Mouse (Mus musculus): Measurements from ENCODE around the gene Rbms1.

The Rbms1 gene

DNA sequence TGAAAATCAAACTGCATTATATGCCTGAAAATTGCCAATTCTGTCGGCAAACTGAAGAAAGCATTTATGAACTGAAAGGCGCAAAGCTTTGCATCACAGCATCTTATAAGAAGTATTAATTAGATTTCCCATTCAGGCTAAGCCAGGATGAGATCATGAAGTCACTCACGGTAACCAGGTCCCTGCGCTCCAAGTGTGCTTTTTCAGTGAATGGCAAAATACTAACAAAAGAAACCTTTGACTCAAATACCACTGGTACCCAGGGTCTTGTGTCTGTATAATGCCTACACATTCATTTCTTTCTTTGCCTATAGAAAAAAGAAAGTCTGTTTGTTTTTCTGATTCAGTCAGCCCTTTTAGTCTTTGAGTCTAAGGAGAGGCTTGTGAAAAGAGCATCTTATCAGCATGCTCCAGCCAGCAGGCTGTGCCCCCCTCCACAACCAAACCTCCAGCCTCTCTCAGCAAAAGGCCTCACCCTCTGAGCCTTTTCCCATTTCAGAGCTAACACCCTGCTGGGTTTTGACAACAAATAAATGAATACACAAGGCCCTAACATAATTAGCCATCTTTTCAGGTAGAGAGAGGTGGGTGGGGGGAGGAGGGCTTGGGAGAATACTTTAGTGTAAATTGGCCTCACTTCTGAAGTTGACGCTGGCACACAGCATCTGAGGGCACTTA is 83.7 kb downstream of the Rbms1 start:
- DNase-seq (ENCODE audit: low read depth, low spot score), result no peak

- no peak for DNase-seq (ENCODE audit: low read depth, low spot score)
Measured at GRCm38 (mm10) chr2:60877543-60878386, 85.2 kb downstream of the Rbms1 start.

DNA sequence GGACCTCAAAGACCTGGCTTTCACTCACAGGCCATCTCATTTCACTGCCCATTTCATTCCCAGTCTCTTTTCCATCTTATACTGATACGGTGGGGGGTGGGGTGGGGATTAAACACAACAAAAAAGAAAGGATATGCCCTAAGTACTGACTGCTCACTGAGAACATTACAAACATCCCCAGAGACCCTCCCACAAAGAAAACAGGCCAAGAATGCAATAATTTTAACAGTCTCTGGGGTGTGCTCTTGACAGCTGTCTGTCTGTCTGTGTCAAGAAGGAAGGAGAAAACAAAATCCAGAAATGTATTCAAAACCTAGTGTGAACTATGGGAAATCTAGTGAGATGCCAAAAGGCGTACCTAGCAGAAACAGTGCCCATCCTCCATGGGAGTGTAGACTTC is 86.1 kb downstream of the Rbms1 start:
- no peak for DNase-seq (ENCODE audit: low read depth, low spot score)

DNA sequence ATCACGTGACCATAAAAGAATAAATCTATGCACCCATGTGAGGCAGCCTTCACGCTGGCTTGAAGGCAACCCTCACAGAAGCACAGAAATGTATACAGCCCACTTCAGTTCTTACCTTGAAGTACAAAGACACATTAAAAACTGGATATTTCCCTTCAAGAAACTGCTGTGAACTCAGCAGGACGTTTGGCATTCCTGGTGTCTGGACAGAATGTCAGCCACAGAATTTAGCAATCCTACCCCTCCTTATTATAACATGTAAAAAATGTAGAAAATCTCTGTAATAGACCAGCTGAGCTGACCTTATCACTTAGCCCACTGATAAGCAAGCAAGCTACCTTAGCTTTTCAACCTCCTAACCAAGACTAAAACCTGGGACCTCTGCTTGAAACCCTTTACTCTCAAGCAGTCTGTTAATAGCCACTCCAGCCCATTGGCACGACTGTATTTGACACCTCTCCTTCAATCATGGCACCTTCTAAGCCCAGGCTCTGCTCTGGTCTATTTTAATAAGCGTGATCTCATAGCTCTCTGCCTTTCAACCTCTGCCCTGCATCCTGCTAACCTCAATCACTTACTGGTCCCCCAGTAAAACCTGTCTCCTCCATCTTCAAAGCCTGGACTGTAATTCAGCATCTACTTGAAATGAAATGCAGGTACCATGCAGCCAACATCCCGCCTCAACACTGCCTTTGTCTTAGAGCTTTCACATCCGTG is 90.7 kb downstream of the Rbms1 start:
- no peak for DNase-seq (ENCODE audit: low read depth, low spot score)

- DNase-seq (ENCODE audit: low read depth, low spot score), result no peak
Measured at GRCm38 (mm10) chr2:60871001-60871400, 92.0 kb downstream of the Rbms1 start.

- no peak for DNase-seq (ENCODE audit: low read depth, low spot score)
Measured at GRCm38 (mm10) chr2:60870450-60870849, 92.5 kb downstream of the Rbms1 start.

GRCm38 (mm10) chr2:60869001-60869743 is 93.8 kb downstream of the Rbms1 start:
- DNase-seq (ENCODE audit: low read depth, low spot score), result no peak

- no peak for DNase-seq (ENCODE audit: low read depth, low spot score)
Measured at GRCm38 (mm10) chr2:60868060-60868662, 94.8 kb downstream of the Rbms1 start.

DNA sequence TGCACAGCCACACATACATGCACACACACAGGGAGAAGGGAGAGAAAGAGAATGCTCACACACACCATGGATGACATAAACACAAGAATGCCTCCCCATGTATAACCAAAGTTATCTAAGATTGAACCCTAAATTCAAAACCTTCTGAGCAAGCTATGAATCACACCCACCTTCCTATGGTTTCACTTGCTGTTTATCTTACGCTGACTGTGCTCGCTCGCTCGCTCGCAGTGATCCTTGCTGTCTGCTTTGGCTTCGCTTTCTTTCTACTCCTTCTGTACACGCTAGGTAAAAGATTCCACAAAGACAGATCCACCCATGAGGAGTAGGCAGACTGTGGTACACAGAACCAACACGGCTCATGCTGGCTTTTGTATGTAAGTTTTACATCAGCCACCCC is 95.7 kb downstream of the Rbms1 start:
- no peak for DNase-seq (ENCODE audit: low read depth, low spot score)

DNA sequence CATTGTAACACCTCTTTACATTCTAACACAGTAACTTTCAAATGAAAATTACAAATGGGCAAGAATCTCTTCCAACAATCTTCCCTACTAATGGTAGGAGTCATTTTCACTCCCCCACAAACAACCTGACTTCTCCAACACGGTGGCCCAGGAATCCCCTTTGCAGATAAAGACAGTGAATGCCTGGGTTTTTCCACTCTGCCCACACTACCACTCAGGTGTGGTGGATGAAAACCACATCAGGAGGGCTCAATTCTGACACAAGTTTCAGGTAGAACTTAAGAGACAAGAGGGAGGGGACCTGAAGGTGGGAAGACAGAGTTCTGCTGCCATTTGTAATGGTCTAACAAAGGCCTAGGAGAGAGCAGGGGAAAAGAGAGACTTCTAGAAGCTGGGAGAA is 97.1 kb downstream of the Rbms1 start:
- DNase-seq (ENCODE audit: low read depth, low spot score), result no peak

DNA sequence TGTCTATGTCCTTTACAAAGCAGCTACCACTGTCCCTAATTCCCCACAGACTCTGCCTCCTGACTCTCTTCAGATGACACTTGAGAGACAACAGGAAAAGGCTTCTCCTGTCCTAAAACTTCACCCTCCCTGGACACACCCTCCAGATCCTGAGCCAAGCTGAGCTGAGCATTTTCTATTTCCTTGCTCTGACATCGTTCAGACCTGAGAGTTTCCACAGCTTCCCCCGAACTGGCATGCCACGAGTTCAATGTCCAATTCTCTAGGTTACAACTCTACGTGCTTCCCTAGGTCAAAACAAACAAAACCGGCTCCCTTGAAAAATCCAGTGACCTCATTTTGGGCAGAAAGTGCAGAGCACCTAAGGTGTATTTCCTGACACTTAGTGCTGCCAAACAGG is 98.0 kb downstream of the Rbms1 start:
- DNase-seq (ENCODE audit: low read depth, low spot score), result no peak

DNA sequence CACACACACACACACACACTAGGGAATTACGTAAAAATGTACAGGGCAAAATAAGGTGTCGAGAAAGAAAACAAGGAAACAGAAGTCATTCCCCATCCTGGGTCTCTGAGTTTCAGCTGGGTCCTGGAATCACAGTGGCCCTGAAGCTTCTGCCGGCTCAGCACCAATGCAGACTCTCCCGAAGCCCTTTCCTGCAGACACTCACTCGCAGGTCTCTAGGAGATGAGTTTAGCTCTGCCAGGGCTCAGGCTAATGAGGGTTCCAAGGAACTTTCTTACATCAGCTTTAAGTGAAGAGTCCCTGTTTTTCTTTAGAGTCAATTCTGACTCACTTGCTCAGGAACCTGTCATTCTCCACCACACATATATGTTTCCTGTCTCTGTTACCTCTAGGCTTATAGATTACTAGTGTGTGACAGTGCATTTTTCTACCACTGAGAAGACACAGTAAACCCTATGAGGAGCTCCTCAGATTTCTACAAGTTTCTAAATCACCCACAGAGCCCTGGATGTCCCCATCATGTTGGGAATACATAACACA is 98.7 kb downstream of the Rbms1 start:
- no peak for DNase-seq (ENCODE audit: low read depth, low spot score)

DNA sequence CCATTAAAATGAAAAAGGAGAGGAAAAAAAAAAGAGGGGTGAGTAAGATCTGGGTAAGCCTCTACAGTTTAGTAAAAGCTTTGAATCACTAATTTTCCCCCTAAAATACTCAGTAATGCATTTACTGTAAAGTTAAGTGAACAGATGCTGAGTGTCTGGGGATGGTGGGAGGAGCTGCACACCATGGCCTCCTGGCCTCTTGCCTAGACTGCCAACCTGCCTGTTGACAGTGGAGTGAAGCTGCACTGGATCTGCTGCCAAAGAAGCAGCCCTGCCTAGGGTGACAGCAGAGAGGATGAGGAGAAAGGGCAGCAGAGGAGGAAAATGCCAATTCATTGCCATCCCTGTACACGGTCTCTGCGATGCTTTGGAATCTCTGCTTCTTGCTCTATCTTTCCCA is 99.2 kb downstream of the Rbms1 start:
- DNase-seq (ENCODE audit: low read depth, low spot score), result no peak

DNA sequence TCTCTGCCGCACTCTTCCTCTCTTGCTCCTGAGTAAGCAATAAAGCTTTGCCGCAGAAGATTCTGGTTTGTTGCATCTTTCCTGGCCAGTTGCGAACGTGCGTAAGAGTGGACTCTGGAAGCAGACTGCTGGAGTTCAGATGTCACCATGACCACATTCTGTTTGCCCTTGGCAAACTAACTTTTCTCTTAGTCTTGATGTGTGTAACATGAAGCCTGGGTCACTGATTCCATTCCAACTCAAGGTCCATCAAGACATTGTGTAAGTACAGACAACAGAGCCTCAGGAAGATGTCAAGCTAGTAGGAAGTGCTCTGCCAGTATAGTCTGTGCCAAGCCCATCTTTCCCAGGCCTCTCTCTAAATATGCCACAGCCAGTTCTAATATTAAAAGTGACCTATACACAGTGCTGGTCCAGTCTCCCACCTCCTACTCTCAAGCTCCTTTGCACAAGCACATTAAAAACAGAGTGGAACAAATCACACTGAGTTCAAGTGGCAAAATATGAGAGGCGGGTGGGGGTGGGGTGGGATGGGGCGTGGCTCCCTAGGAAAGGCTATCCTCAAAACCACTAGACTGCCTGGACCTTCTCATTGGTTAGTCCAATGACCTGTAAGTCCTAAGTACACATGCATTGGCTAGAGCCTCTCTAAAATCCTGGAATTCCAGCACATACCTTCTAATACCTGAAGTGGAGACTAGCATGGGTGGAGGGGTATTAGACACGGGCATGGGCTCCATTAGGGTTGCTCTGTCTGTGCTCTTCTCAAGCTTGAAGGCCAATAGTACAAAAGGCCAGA is 99.9 kb downstream of the Rbms1 start:
- DNase-seq (ENCODE audit: low read depth, low spot score), result no peak

- no peak for DNase-seq (ENCODE audit: low read depth, low spot score)
Measured at GRCm38 (mm10) chr2:60858116-60858515, 104.9 kb downstream of the Rbms1 start.

DNA sequence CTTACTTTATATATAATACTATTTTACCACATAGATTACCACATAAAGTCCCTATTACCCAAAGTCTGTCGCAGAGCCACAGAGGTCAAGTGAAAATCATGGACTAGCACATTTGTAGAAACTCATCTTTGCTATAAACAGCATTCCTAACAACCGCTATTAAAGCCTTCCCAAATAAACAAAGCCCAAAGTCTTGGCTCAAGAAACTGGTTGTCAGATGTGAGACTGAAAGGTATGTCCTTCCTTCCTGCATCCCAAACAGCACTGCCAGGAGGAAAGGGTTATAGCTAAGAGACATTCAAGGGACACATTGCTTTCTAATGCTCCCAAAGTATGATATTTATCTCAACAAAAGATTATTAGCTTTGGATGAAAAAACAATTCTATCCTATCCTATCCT is 106.9 kb downstream of the Rbms1 start:
- no peak for DNase-seq (ENCODE audit: low read depth, low spot score)

DNA sequence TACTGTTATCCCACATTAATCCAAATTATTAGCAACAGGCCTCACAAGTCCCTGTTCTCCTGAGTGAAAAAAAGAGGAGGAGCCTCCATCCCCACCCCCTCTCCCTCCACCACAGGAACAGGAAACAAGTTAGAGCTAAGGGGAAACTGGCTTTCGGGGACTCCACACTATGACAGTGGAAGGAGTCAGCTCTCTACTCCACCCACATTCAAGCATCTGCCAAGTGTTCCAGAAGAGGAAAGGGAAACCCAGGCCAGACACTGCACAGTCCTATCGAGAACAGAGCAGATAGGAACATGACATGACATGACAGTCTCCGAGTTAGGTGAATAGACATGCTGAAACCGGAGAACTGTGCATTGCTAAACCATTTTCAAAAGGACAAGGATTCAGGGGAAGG is 108.0 kb downstream of the Rbms1 start:
- no peak for DNase-seq (ENCODE audit: low read depth, low spot score)

- DNase-seq (ENCODE audit: low read depth, low spot score), result no peak
Measured at GRCm38 (mm10) chr2:60851898-60852297, 111.1 kb downstream of the Rbms1 start.

GRCm38 (mm10) chr2:60851057-60851718 is 111.8 kb downstream of the Rbms1 start:
- no peak for DNase-seq (ENCODE audit: low read depth, low spot score)

DNA sequence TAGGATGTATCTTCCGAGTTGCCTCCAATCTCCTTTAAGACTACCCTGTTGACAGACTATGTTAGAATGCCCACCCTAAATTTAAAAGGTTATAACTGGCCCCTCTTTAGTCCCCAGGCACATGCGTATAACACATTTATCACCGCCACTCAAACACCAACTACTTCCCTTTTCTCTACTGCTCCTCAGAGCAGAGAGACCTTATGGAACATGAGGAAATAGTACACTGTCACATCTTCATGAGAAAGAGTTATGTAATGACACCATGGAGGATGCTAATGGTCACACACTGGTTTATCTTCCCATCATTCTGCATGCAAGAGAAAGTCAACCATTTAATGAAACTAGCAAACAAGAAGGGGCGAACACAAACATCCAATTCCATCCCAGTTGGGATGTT is 114.5 kb downstream of the Rbms1 start:
- DNase-seq (ENCODE audit: low read depth, low spot score), result no peak

Measured in embryo, embryonic 11.5 days (tissue).